Mouse (Mus musculus): ENCODE results near the gene Gm43720. TPM values are rescaled to one million over a fixed set of nuclear protein-coding genes. Genes with fewer than 3 reads are reported as not detected.

Gene Gm43720
- 0.18 TPM for polyA plus RNA-seq (2017; shearing (Covaris generic))

DNA sequence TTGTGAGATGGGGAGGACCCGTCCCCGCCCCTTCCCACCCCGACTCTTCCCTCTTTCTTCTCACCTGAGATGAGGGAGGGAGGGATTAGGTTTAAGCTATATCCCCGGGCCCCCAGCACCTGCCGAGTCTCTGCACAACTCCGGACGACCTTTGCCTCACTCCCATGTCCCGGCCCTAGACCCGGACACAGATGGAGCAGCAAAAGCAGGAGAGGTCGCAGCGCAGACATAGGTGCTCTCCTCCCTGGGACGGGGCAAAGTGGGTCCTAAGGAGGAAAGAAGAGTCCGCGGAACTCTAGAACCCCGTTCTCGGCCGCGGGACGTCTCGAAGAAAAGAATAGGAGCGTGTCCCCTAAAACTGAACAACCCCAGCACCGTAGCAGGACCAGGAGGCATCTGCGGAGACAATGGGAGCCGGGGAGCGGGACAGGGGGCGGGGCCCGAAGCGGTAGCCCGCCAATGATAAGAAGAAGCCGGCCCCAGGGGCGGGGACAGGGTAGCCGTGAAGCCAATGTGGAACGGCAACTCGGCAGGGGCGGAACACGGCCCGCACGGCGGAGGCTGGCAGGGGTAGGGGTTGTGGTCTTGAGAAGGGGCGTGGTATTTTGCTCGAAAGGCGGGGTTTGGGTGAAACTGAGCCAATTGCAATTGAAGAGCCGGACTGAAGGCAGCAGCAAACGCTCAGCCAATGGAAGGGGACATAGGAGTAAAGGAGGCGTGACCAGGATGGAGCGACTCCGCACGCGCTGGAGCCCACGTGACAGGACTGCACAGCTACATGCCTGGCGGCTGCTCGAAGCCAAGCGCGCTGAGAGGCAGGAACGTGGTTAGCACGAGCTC, at the start of gene Gm43720, which contains the start of the genes Gpc2 and Stag3:
TSS of gene Gm43720 (minus strand) at position 374 of the 840 bp plus-strand sequence.
TSS of gene Gpc2 (minus strand) at position 421 of the 840 bp plus-strand sequence.
TSS of gene Stag3 (plus strand) at position 656 of the 840 bp plus-strand sequence.

DNA sequence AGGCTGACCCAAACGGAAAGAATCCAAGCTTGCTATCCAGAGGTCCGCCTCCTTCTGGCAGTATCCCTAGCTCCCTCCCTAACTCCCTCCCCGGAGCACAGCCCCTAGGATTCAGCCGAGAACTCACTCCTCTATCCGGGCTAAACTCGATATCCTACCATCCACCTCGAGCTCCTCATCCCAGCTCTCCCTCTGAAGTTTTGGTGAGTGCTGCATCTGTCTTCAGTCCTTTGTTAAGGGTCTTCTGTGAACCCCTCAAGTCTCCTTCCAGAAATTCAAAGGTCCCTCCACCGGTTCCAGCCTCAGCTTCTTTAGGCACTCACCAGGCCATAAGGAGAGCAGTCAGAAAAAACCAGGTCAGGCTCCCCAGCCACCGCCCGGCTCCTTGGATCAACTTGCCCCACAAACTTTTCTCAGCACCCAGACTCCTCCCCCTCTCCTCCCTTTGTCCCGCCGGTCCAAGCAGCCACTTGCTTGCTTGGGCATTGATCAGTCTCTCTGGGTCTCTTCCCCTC, 7.3 kb downstream of the Gm43720 start, which contains the start of gene Gal3st4:
TSS of gene Gal3st4 (minus strand) at position 432 of the 515 bp plus-strand sequence.

DNA sequence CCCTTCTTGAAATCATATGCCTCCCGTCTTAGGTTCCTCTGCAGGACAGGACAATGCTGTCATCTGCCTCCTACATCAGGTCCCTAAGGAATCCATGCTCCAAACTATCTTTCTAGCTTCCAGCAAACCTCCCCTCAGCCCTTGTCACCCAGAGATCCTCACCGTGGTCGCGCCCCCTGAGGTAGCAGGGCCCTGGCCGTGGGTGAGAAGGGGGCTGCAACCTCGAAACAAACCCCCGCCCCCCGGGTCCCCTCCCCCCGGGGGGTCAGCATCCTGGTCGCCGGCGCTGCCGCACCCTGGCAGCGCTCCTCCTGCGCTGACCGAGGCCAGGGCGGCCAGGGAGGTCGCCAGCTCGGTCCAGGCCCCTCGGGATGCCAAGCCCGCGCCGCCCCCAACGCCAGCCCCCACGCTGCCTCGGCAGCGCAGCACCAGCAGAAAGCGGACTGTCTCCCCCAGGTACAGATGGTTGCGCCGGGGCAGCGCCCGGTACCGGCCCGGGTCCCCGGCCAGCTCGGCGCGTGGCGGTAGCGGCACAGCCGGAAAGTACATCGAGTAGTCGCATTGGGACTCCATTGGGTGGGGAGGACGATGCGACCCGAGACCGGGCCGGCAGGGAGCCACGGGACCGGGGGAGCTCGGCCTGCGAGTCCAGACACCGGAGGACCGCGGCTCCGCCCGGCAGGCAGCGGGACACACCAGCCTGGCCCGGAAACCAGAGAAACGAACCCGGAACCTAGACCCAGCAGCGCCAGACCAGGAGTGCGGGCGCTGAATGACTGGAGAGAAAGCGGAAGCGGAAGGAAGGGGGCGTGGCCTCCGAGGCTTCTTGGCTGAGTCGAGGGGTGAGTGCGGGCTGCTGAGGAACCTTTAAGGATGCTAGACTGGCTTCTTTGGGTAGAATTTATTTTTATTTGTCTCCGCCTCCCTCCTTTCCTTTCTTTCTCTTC, 16.2 kb downstream of the Gm43720 start, which contains the start of gene BC037034:
TSS of gene BC037034 (minus strand) at position 774 of the 947 bp plus-strand sequence.

DNA sequence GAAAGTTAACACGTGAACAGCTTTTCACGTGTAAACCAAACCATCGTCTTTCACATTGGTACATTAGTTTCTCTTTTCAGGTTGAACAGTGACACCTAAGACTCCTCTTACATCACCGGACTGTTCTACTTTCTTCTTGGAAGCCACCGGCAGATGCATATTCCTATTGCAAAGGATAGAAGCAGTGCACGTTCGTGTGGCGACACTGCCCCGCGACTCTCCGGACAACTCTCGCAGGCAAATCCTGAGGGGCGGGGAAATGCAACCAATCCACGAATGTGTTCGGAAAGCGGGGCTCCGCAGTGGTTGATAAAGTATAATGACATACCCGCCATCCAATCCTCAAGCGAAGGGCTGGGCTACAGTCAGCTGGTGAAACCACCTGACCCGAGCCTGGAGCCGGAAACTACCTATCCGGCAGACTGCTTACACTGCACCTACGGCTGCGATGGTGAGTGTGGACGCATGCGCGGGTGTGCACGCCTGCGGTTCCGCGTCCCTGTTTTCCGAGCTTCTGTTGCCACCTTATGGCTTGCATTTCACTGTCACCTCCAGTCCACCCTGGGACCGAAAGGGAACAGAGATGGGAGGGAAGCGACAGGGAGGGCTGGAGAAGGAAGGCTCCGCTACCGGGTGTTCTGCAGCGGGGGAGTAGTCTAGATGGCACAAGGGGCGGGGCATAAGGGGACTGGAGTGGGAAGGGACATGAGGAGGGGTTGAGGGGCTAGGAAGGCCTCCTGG, 24.2 kb downstream of the Gm43720 start, which contains the start of gene Lamtor4:
TSS of gene Lamtor4 (plus strand) at position 130 of the 741 bp plus-strand sequence.

DNA sequence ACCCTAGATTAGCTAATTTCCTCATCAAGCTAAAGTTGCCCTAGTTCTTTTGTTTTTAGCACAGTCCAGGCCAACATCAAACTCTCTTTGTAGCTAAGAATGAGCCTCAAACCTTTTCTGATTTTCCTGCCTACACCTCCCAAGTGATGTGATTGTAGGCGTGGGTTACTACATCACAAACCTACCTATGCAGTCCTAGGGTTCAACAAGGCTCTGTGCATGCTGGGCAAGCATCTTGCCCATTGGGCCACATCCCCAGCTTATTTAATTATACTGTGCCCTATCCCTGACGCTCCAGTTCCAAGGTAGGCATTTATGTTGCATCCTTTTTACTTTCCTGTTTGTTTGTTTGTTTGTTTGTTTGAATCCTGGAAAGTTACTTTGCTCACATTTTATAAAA, 54.1 kb downstream of the Gm43720 start, which contains the start of gene Nxpe5:
TSS of gene Nxpe5 (plus strand) at position 199 of the 400 bp plus-strand sequence.

Other genes with a start within 250 kb of the Gm43720 start
- gene Smok3c, start 226.8 kb downstream of the Gm43720 start, polyA plus RNA-seq (2017; shearing (Covaris generic)), result 0.84 TPM
- gene Zkscan1, start 194.9 kb downstream of the Gm43720 start, polyA plus RNA-seq (2017; shearing (Covaris generic)), result 14.6 TPM
- 28.0 TPM for gene Zscan21, start 163.1 kb downstream of the Gm43720 start, polyA plus RNA-seq (2017; shearing (Covaris generic))
- 6.6 TPM for gene Zfp113, start 124.2 kb downstream of the Gm43720 start, polyA plus RNA-seq (2017; shearing (Covaris generic))
- 119 TPM for gene Cops6, start 118.9 kb downstream of the Gm43720 start, polyA plus RNA-seq (2017; shearing (Covaris generic))
- 9.5 TPM for gene Ap4m1, start 108.0 kb downstream of the Gm43720 start, polyA plus RNA-seq (2017; shearing (Covaris generic))
- gene Mcm7, start 107.5 kb downstream of the Gm43720 start, polyA plus RNA-seq (2017; shearing (Covaris generic)), result 56.4 TPM
- 36.5 TPM for gene Taf6, start 92.5 kb downstream of the Gm43720 start, polyA plus RNA-seq (2017; shearing (Covaris generic))
- 12.2 TPM for gene Cnpy4, start 92.5 kb downstream of the Gm43720 start, polyA plus RNA-seq (2017; shearing (Covaris generic))
- gene Mblac1, start 85.6 kb downstream of the Gm43720 start, polyA plus RNA-seq (2017; shearing (Covaris generic)), result not detected
- gene Nxpe5, start 54.1 kb downstream of the Gm43720 start, polyA plus RNA-seq (2017; shearing (Covaris generic)), result 0.55 TPM
- gene Lamtor4, start 24.5 kb downstream of the Gm43720 start, polyA plus RNA-seq (2017; shearing (Covaris generic)), result 35.9 TPM
- 19.9 TPM for gene BC037034, start 15.9 kb downstream of the Gm43720 start, polyA plus RNA-seq (2017; shearing (Covaris generic))
- gene Gal3st4, start 7.1 kb downstream of the Gm43720 start, polyA plus RNA-seq (2017; shearing (Covaris generic)), result not detected
- gene Gpc2, start within 50 bp of the Gm43720 start, polyA plus RNA-seq (2017; shearing (Covaris generic)), result 0.67 TPM
- gene Stag3, start 282 bp upstream of the Gm43720 start, polyA plus RNA-seq (2017; shearing (Covaris generic)), result 1.1 TPM
- 5.2 TPM for gene Pvrig, start 62.0 kb upstream of the Gm43720 start, polyA plus RNA-seq (2017; shearing (Covaris generic))
- 8.0 TPM for gene Zfp157, start 161.5 kb upstream of the Gm43720 start, polyA plus RNA-seq (2017; shearing (Covaris generic))

All from effector memory CD4-positive, alpha-beta T cell, adult 7 months (primary cell).